Mouse (Mus musculus): ENCODE data around the gene Arhgap19.

GRCm38 (mm10) chr19:41824950-41825349, 23.1 kb upstream of the Arhgap19 start:
- TF ChIP-seq GATA1 (IDR thresholded peaks at IDR 0.05; ENCODE audit: low read length) (no peak), TAL1 (IDR thresholded peaks at IDR 0.05; ENCODE audit: low read length) (no peak)
